Mouse (Mus musculus) neural tube, embryonic 14.5 days (tissue): Measurements from ENCODE around the gene Esr1. TPM values are rescaled to one million over a fixed set of nuclear protein-coding genes. Genes with fewer than 3 reads are reported as not detected.

Experiments used
- ATAC-seq: fragments of 200-750 bp; cut with Nextera tagmentation; 2 replicates; pipeline ENCODE4 v1.8.0; 2017; ENCODE audit warnings: low read depth, mild to moderate bottlenecking, moderate TSS enrichment, moderate library complexity
- H3K27ac ChIP-seq: fragments of 300-500 bp; sonication (generic); 2 replicates; pipeline ENCODE4 v1.5.1; 2014; ENCODE audit warnings: low read depth, mild to moderate bottlenecking, control low read depth, low read length, moderate library complexity, mixed read lengths
- H3K27me3 ChIP-seq: fragments of 300-500 bp; sonication (generic); 2 replicates; pipeline ENCODE4 v1.6.1; 2014; ENCODE audit warnings: low read length; ENCODE audit not compliant: control insufficient read depth, insufficient read depth
- H3K36me3 ChIP-seq: fragments of 300-500 bp; sonication (generic); 2 replicates; pipeline ENCODE4 v1.6.1; 2014; ENCODE audit warnings: low read length, mixed read lengths; ENCODE audit not compliant: control insufficient read depth, insufficient read depth
- H3K4me1 ChIP-seq: fragments of 300-500 bp; sonication (generic); 2 replicates; pipeline ENCODE4 v1.6.1; 2014; ENCODE audit warnings: low read length; ENCODE audit not compliant: control insufficient read depth, insufficient read depth
- H3K4me2 ChIP-seq: fragments of 300-500 bp; sonication (generic); 2 replicates; pipeline ENCODE4 v1.6.1; 2014; ENCODE audit warnings: mild to moderate bottlenecking, low read depth, low read length, control low read depth
- H3K4me3 ChIP-seq: fragments of 300-500 bp; sonication (generic); 2 replicates; pipeline ENCODE4 v1.5.1; 2014; ENCODE audit warnings: low read depth, low read length, control low read depth, mixed read lengths
- H3K9ac ChIP-seq: fragments of 300-500 bp; sonication (generic); replicated peaks from 2 replicates; pipeline ENCODE4 v1.6.1; 2014; ENCODE audit warnings: low read depth, mild to moderate bottlenecking, control low read depth, low read length, mixed read lengths
- H3K9me3 ChIP-seq: fragments of 300-500 bp; sonication (generic); 2 replicates; pipeline ENCODE4 v1.6.1; 2016; ENCODE audit warnings: low read length; ENCODE audit not compliant: control insufficient read depth
- WGBS: fragments of 180-500 bp; shearing (Covaris S2); extraction: QIAGEN DNeasy Blood & Tissue Kit; methylation state at CpG from one replicate; pipeline ENCODE4 v1.1.7; 2014; 5-methylcytosine and 5-hydroxymethylcytosine counted together
- polyA plus RNA-seq: library from polyadenylated mRNA; unstranded; fragments of >200 nt; fragmentation: Nextera tagmentation; extraction: Ambion mirVana; gene quantifications from 2 replicates; pipeline ENCODE4 v1.2.1, GENCODE M21; 2014

Esr1 gene
- polyA plus RNA-seq, 1 experiment from 2014 or later = 0.60 TPM

GRCm38 (mm10) chr10:4993802-4994201 lies 382.4 kb downstream of the Esr1 start:
- H3K36me3 ChIP-seq = no peaks in the 10 kb centered on the region
- no peaks in the 10 kb centered on the region for H3K9me3 ChIP-seq
- no peak overlapping the region for H3K27ac ChIP-seq
- H3K27me3 ChIP-seq = no peaks in the 10 kb centered on the region
- H3K4me1 ChIP-seq = no peaks in the 10 kb centered on the region
- H3K4me3 ChIP-seq = no peak overlapping the region
- H3K4me2 ChIP-seq = no peak overlapping the region
- H3K9ac ChIP-seq = no peak overlapping the region
- no peak for ATAC-seq
- 90% methylated on average over 3 of the region's 3 CpGs for WGBS

- no peak overlapping the region for H3K9ac ChIP-seq
- 94% methylated on average over 3 of the region's 3 CpGs for WGBS
- H3K27ac ChIP-seq = no peak overlapping the region
- H3K4me3 ChIP-seq = no peak overlapping the region
- no peaks in the 10 kb centered on the region for H3K9me3 ChIP-seq
- ATAC-seq = no peak
- no peaks in the 10 kb centered on the region for H3K4me1 ChIP-seq
- no peak overlapping the region for H3K4me2 ChIP-seq
- no peaks in the 10 kb centered on the region for H3K36me3 ChIP-seq
- no peaks in the 10 kb centered on the region for H3K27me3 ChIP-seq
These were observed 385.2 kb downstream of the Esr1 start for GRCm38 (mm10) chr10:4996592-4996991.

- Histone ChIP-seq H3K27ac (no peak overlapping the region), H3K9me3 (no peaks in the 10 kb centered on the region), H3K27me3 (no peaks in the 10 kb centered on the region), H3K36me3 (no peaks in the 10 kb centered on the region), H3K4me1 (no peaks in the 10 kb centered on the region), H3K4me3 (no peak overlapping the region), H3K4me2 (no peak overlapping the region), H3K9ac (no peak overlapping the region)
- 51% methylated on average over 8 of the region's 8 CpGs for WGBS
- peak; percentile 70; the same call in 1 of the 2 replicates for ATAC-seq
These were observed 397.5 kb downstream of the Esr1 start for GRCm38 (mm10) chr10:5008795-5009366.

- H3K9ac ChIP-seq = no peak overlapping the region
- no peak for ATAC-seq
- H3K9me3 ChIP-seq = no peaks in the 10 kb centered on the region
These were observed 400.6 kb downstream of the Esr1 start for GRCm38 (mm10) chr10:5012004-5012403.

GRCm38 (mm10) chr10:5014976-5015375 lies 403.6 kb downstream of the Esr1 start:
- Histone ChIP-seq H3K4me1 (no peaks in the 10 kb centered on the region), H3K36me3 (no peaks in the 10 kb centered on the region), H3K4me2 (no peak overlapping the region), H3K9ac (no peak overlapping the region), H3K27me3 (no peaks in the 10 kb centered on the region), H3K27ac (no peak overlapping the region), H3K9me3 (no peaks in the 10 kb centered on the region), H3K4me3 (no peak overlapping the region)
- 100% methylated on average over 1 of the region's 1 CpGs for WGBS
- no peak for ATAC-seq

More at GRCm38 (mm10) chr10:5012004-5012403, 400.6 kb downstream of the Esr1 start:
- Histone ChIP-seq H3K27me3 (no peaks in the 10 kb centered on the region), H3K27ac (no peak overlapping the region), H3K4me3 (no peak overlapping the region), H3K4me2 (no peak overlapping the region), H3K4me1 (no peaks in the 10 kb centered on the region), H3K36me3 (no peaks in the 10 kb centered on the region)

GRCm38 (mm10) chr10:5017148-5017547 lies 405.8 kb downstream of the Esr1 start:
- no peak overlapping the region for H3K4me3 ChIP-seq
- H3K36me3 ChIP-seq = no peaks in the 10 kb centered on the region
- 66% methylated on average over 1 of the region's 1 CpGs for WGBS
- H3K9ac ChIP-seq = no peak overlapping the region
- H3K9me3 ChIP-seq = no peaks in the 10 kb centered on the region
- H3K27me3 ChIP-seq = no peaks in the 10 kb centered on the region
- no peak overlapping the region for H3K4me2 ChIP-seq
- no peaks in the 10 kb centered on the region for H3K4me1 ChIP-seq
- H3K27ac ChIP-seq = no peak overlapping the region
- no peak for ATAC-seq

GRCm38 (mm10) chr10:5025906-5026305 lies 414.5 kb downstream of the Esr1 start:
- Histone ChIP-seq H3K4me2 (no peak overlapping the region), H3K9ac (no peak overlapping the region), H3K27me3 (no peaks in the 10 kb centered on the region), H3K4me1 (no peaks in the 10 kb centered on the region), H3K4me3 (no peak overlapping the region), H3K27ac (no peak overlapping the region), H3K9me3 (no peaks in the 10 kb centered on the region), H3K36me3 (no peaks in the 10 kb centered on the region)
- ATAC-seq = no peak
- WGBS = 95% methylated on average over 4 of the region's 4 CpGs

GRCm38 (mm10) chr10:5027208-5027607 lies 415.8 kb downstream of the Esr1 start:
- ATAC-seq = no peak
- Histone ChIP-seq H3K4me2 (no peak overlapping the region), H3K4me1 (no peaks in the 10 kb centered on the region), H3K27ac (no peak overlapping the region), H3K27me3 (no peaks in the 10 kb centered on the region), H3K36me3 (no peaks in the 10 kb centered on the region), H3K4me3 (no peak overlapping the region), H3K9me3 (no peaks in the 10 kb centered on the region), H3K9ac (no peak overlapping the region)
- WGBS = 85% methylated on average over 1 of the region's 1 CpGs

- H3K4me1 ChIP-seq = no peaks in the 10 kb centered on the region
- H3K36me3 ChIP-seq = no peaks in the 10 kb centered on the region
- no peak for ATAC-seq
- H3K27me3 ChIP-seq = no peaks in the 10 kb centered on the region
- H3K9ac ChIP-seq = no peak overlapping the region
- H3K27ac ChIP-seq = no peak overlapping the region
- WGBS = 87% methylated on average over 9 of the region's 9 CpGs
- H3K9me3 ChIP-seq = no peaks in the 10 kb centered on the region
- H3K4me3 ChIP-seq = no peak overlapping the region
- no peak overlapping the region for H3K4me2 ChIP-seq
These were observed 416.9 kb downstream of the Esr1 start for GRCm38 (mm10) chr10:5028301-5028700.
